In the genomic region with DNA sequence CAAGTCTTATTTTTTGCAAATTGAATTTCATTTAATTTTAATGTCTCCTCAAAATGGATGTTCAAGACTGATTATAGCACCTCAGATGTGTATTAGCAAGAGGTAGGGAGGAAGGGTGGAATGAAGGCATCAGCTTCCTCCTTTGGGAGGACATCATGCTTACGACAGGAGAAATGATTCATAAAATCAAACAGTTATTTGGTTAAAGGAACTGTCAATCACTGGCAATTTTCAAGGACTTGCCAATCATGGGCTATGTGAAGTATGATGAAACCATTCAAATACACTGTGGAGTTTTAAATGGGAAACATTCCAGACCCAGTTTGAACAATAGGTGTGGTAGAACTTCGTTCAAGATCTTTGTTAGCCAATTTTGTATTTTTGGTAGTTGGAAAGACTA, we compare ENCODE assay signal across 34 mouse cellular contexts. TPM values are rescaled to one million over a fixed set of nuclear protein-coding genes. Genes with fewer than 3 reads are reported as not detected.
"Had no signal": no experiment of that assay in that cellular context is flagged by ENCODE, and none has a peak within 500 bp of the region (broad histone marks: within the 10 kb centered on the region; RNA-seq: fewer than 3 reads in every experiment).

No protein-coding gene starts in this region.

- DNase-seq: heart, postnatal 10 days; heart, postnatal 14 days; heart, postnatal 36 days; kidney, adult 11 months; kidney, adult 18-20 months; kidney, adult 2 months; kidney, adult 8-10 months; kidney, adult 9 months; kidney, postnatal 10 days; kidney, postnatal 14 days; kidney, postnatal 25 days; kidney, postnatal 36 days; kidney, postnatal 4 days; layer of hippocampus, adult 9-11 months; layer of hippocampus, postnatal 36 days had no signal

- H3K27me3 ChIP-seq: heart, embryonic 12.5 days; heart, embryonic 13.5 days; heart, embryonic 15.5 days; hindbrain, embryonic 12.5 days; hindbrain, embryonic 13.5 days; hindbrain, embryonic 15.5 days; intestine, embryonic 15.5 days; kidney, embryonic 15.5 days had no signal

- ATAC-seq: hindbrain, embryonic 16.5 days; hindbrain, postnatal 0 days; inflammation-experienced regulatory T-cells, adult 6 months; intestine, embryonic 15.5 days; intestine, embryonic 16.5 days; intestine, postnatal 0 days had no signal

- H3K9me3 ChIP-seq: heart, embryonic 10.5 days; heart, embryonic 12.5 days; heart, embryonic 13.5 days; heart, embryonic 15.5 days; hindbrain, embryonic 10.5 days; hindbrain, embryonic 12.5 days; hindbrain, embryonic 13.5 days; hindbrain, embryonic 15.5 days; intestine, embryonic 15.5 days; kidney, embryonic 15.5 days had no signal

- H3K4me1 ChIP-seq: heart, embryonic 10.5 days; heart, embryonic 12.5 days; heart, embryonic 13.5 days; heart, embryonic 15.5 days; hindbrain, embryonic 10.5 days; hindbrain, embryonic 12.5 days; hindbrain, embryonic 13.5 days; hindbrain, embryonic 15.5 days; intestine, embryonic 15.5 days; kidney, embryonic 15.5 days had no signal

- H3K4me3 ChIP-seq: heart, embryonic 10.5 days; heart, embryonic 12.5 days; heart, embryonic 13.5 days; heart, embryonic 15.5 days; hindbrain, embryonic 10.5 days; hindbrain, embryonic 12.5 days; hindbrain, embryonic 13.5 days; hindbrain, embryonic 15.5 days; intestine, embryonic 15.5 days; kidney, embryonic 15.5 days; layer of hippocampus, adult 2 months had no signal

- H3K27ac ChIP-seq: heart, embryonic 10.5 days; heart, embryonic 13.5 days; heart, embryonic 15.5 days; hindbrain, embryonic 10.5 days; hindbrain, embryonic 12.5 days; hindbrain, embryonic 13.5 days; hindbrain, embryonic 14.5 days; hindbrain, embryonic 15.5 days; hindbrain, postnatal 0 days; intestine, embryonic 15.5 days; kidney, embryonic 15.5 days; kidney, postnatal 0 days; layer of hippocampus, adult 2 months had no signal

- H3K36me3 ChIP-seq: heart, embryonic 10.5 days; heart, embryonic 12.5 days; heart, embryonic 13.5 days; heart, embryonic 15.5 days; hindbrain, embryonic 10.5 days; hindbrain, embryonic 12.5 days; hindbrain, embryonic 13.5 days; hindbrain, embryonic 15.5 days; intestine, embryonic 15.5 days; kidney, embryonic 15.5 days had no signal

- H3K9ac ChIP-seq: heart, embryonic 12.5 days; heart, embryonic 13.5 days; heart, embryonic 15.5 days; hindbrain, embryonic 12.5 days; hindbrain, embryonic 13.5 days; hindbrain, embryonic 14.5 days; hindbrain, embryonic 15.5 days; intestine, embryonic 15.5 days; kidney, embryonic 15.5 days had no signal

- H3K4me2 ChIP-seq: heart, embryonic 11.5 days; heart, embryonic 12.5 days; heart, embryonic 13.5 days; heart, embryonic 15.5 days; hindbrain, embryonic 12.5 days; hindbrain, embryonic 13.5 days; hindbrain, embryonic 14.5 days; hindbrain, embryonic 15.5 days; intestine, embryonic 15.5 days; kidney, embryonic 15.5 days had no signal

RNA-seq across cellular contexts. Expression of a gene that starts 45.4 kb away (rescaled TPM):
- total RNA-seq: heart, postnatal 36 days had no signal
